Mouse (Mus musculus) macrophage (primary cell): Measurements from ENCODE around the gene Dph7. TPM values are rescaled to one million over a fixed set of nuclear protein-coding genes. Genes with fewer than 3 reads are reported as not detected.

Experiments
- H3K27ac ChIP-seq: fragments of 350-480 bp; formaldehyde crosslinking; 2 replicates; pipeline ENCODE4 v1.9.0; 2021
- H3K36me3 ChIP-seq: fragments of 350-480 bp; formaldehyde crosslinking; 2 replicates; pipeline ENCODE4 v1.9.0; 2021; ENCODE audit errors: inconsistent target
- H3K4me3 ChIP-seq: fragments of 350-480 bp; formaldehyde crosslinking; 2 replicates; pipeline ENCODE4 v1.9.0; 2021; ENCODE audit errors: inconsistent target
- H3K79me2 ChIP-seq: fragments of 350-480 bp; formaldehyde crosslinking; 2 replicates; pipeline ENCODE4 v1.9.0; 2021; ENCODE audit errors: inconsistent target
- WGBS: methylation state at CpG from one replicate; pipeline ENCODE4 v1.1.7; 2026; ENCODE audit warnings: inconsistent platforms; ENCODE audit not compliant: missing documents; 5-methylcytosine and 5-hydroxymethylcytosine counted together
- polyA plus RNA-seq: library from polyadenylated mRNA; stranded (reverse); fragments of 250-400 nt; gene quantifications from 3 replicates; pipeline ENCODE4 v1.2.4, GENCODE M21; 2018; ENCODE audit warnings: inconsistent platforms
- total RNA-seq, 78 experiments: library from RNA; depleted of rRNA; stranded (reverse); fragments of 250-400 nt; gene quantifications; 1 replicate in 9 of 78; 2 replicates in 24 of 78; 3 replicates in 43 of 78; 4 replicates in 2 of 78; pipeline ENCODE4 v1.2.4; 2018; ENCODE audit warnings: inconsistent platforms in 56 of 78

The Dph7 gene
- 10 to 100 TPM in 9 of 26 experiments, 1 to 10 TPM in 15, under 1 TPM in 2; 0.76 to 16.7 (median 6.5) TPM for total RNA-seq (2018; cell fraction: chromatin; rRNA removed)
- 1 to 10 TPM; 1.5 to 9.4 (median 5.9) TPM for total RNA-seq (2018; cell fraction: cytosol; rRNA removed)
- 10 to 100 TPM in 5 of 26 experiments, 1 to 10 TPM in 19, under 1 TPM in 2; 0.48 to 16.7 (median 3.5) TPM for total RNA-seq (2018; cell fraction: nucleus; rRNA removed)
- polyA plus RNA-seq = 5.7 to 9.6 TPM (median 7.8 TPM) in 3 replicates

- under 1% methylated on average over 28 of the region's 28 CpGs for WGBS
- H3K36me3 ChIP-seq = peaks cover 14% of the 10 kb centered on the region; the same call in 1 of the 2 replicates
- H3K79me2 ChIP-seq = peaks cover 12% of the 10 kb centered on the region
- H3K27ac ChIP-seq = peak within 1 kb of the TSS; percentile 44
- H3K4me3 ChIP-seq = peak within 1 kb of the TSS; percentile 93
Measured at GRCm38 (mm10) chr2:24962304-24963000, at the start of gene Dph7. TSS of gene Dph7 (plus strand) at chr2:24962400.

DNA sequence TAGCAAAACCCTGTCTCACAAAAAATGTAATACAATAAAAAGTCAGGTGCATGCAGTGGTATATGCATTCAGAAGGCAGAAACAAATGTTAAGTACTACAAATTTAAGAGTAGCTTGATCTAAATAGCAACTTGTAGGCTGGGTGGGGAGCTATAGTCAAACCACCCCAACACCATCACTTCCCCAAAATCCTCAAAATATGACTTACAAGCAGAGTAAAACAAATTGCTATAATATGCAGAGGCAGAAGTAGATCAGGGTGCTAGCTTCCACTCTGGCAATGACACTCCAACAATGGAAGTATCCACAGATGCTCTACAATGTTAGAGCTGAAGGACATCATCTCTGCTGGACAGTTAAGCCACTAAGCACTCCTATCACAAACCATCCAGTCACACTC lies 49.6 kb upstream of the Dph7 start:
- no peaks in the 10 kb centered on the region for H3K36me3 ChIP-seq
- no peak overlapping the region for H3K4me3 ChIP-seq
- no peak overlapping the region for H3K27ac ChIP-seq
- H3K79me2 ChIP-seq = peaks cover 100% of the 10 kb centered on the region

- peaks cover 92% of the 10 kb centered on the region for H3K79me2 ChIP-seq
Measured at GRCm38 (mm10) chr2:24914762-24915161, 47.4 kb upstream of the Dph7 start.

GRCm38 (mm10) chr2:24918930-24919838 lies 43.0 kb upstream of the Dph7 start, which contains the start of gene Ehmt1:
TSS of gene Ehmt1 (minus strand) at chr2:24919614.
- H3K79me2 ChIP-seq = peaks cover 47% of the 10 kb centered on the region
- 1% methylated on average over 104 of the region's 112 CpGs for WGBS
- peak within 1 kb of the TSS; percentile 42 for H3K27ac ChIP-seq

More at GRCm38 (mm10) chr2:24914762-24915161, 47.4 kb upstream of the Dph7 start:
- Histone ChIP-seq H3K27ac (no peak overlapping the region), H3K36me3 (no peaks in the 10 kb centered on the region), H3K4me3 (no peak overlapping the region)
- 95% methylated on average over 3 of the region's 3 CpGs for WGBS

GRCm38 (mm10) chr2:24919839-24920175 lies 42.4 kb upstream of the Dph7 start:
- H3K36me3 ChIP-seq = peaks cover 2% of the 10 kb centered on the region; the same call in 1 of the 2 replicates
- H3K4me3 ChIP-seq = peak overlapping the region; percentile 66
- WGBS = 8% methylated on average over 8 of the region's 8 CpGs
- H3K27ac ChIP-seq = peak overlapping the region; percentile 38
- H3K79me2 ChIP-seq = peaks cover 41% of the 10 kb centered on the region

More at GRCm38 (mm10) chr2:24918930-24919838, 43.0 kb upstream of the Dph7 start, which contains the start of gene Ehmt1:
- Histone ChIP-seq H3K4me3 (peak within 1 kb of the TSS; percentile 84), H3K36me3 (no peaks in the 10 kb centered on the region)

- Histone ChIP-seq H3K27ac (no peak overlapping the region), H3K79me2 (peaks cover 14% of the 10 kb centered on the region), H3K4me3 (no peak overlapping the region), H3K36me3 (peaks cover 19% of the 10 kb centered on the region; the same call in 1 of the 2 replicates)
- 73% methylated on average over 2 of the region's 2 CpGs for WGBS
Measured at GRCm38 (mm10) chr2:24923561-24923960, 38.6 kb upstream of the Dph7 start.

DNA sequence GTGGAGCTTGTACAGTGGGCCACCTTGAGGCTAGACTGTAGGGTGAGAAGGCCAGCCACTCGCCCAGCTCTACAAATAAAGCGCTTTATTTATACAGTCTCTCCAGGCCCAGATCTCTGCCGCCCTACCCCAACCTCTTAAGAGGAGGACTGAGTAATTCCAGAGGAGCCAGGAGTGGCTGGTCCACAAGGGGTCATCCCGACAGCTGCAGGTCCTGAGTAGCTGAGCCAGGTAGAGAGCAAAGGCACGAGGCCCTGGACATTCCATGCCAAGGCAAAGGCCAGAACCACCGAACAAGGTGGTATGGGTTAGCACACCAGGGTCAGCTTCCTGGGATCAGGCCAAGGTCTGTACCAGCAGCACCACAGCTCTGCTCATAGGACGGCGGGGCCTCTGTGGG lies 36.9 kb upstream of the Dph7 start:
- WGBS = 89% methylated on average over 7 of the region's 8 CpGs

DNA sequence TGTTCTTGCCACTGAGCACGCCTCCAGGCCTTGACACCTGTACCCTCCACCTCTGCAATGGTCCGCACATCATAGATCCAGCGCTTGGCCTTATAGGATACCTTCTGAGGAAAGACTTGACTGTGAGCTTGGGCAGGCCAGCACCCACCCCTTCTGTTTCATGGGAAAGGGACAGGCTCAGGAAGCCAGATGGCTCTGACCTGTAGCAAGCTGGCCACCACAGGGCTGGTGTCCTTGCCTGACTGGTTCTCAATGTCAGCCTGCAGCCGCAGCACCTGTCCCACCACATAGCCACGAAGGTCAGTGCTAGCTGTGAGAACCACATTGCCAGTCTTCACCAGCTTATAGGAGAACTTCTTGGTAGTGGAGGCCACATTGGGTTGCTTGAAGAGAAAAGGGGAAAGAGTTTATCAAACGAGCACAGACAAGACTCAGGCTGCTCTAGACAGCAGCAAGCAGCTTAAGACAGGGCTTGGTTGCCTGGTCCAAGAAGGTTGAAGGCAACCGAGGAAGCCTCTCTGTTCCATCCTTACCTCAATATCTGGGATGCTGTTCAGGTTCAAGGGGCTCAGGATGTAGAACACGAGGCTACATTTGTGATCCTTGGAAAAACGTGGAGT lies 35.7 kb upstream of the Dph7 start:
- H3K79me2 ChIP-seq = peaks cover 40% of the 10 kb centered on the region
- H3K4me3 ChIP-seq = no peak overlapping the region
- WGBS = 85% methylated on average over 9 of the region's 9 CpGs
- H3K36me3 ChIP-seq = peaks cover 19% of the 10 kb centered on the region; the same call in 1 of the 2 replicates
- H3K27ac ChIP-seq = no peak overlapping the region

More for the DNA sequence above, 36.9 kb upstream of the Dph7 start:
- peaks cover 19% of the 10 kb centered on the region; the same call in 1 of the 2 replicates for H3K36me3 ChIP-seq
- H3K4me3 ChIP-seq = no peak overlapping the region
- peaks cover 28% of the 10 kb centered on the region for H3K79me2 ChIP-seq
- no peak overlapping the region for H3K27ac ChIP-seq

DNA sequence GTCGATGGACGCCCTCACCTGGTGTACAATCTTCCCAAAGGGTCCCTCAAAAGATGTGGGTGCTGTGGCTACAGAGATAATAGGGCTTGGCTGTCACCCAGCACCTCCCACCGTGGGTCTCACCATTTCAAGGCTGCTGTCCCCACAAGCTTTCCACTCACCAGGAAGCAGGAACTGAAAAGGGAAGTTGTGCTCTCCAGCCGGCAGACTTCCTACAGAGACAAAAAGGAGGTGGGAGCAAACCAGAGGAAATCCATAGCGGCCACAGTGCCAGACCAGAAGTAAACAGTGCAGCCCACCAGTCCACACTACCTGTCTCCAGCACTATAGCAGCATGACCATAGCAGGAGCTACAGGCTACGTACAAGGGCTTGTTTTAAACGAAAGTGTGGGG lies 35.2 kb upstream of the Dph7 start:
- 44% methylated on average over 7 of the region's 7 CpGs for WGBS
- H3K27ac ChIP-seq = peak overlapping the region; percentile 8; the same call in 1 of the 2 replicates
- peaks cover 19% of the 10 kb centered on the region; the same call in 1 of the 2 replicates for H3K36me3 ChIP-seq
- H3K79me2 ChIP-seq = peaks cover 45% of the 10 kb centered on the region
- no peak overlapping the region for H3K4me3 ChIP-seq

DNA sequence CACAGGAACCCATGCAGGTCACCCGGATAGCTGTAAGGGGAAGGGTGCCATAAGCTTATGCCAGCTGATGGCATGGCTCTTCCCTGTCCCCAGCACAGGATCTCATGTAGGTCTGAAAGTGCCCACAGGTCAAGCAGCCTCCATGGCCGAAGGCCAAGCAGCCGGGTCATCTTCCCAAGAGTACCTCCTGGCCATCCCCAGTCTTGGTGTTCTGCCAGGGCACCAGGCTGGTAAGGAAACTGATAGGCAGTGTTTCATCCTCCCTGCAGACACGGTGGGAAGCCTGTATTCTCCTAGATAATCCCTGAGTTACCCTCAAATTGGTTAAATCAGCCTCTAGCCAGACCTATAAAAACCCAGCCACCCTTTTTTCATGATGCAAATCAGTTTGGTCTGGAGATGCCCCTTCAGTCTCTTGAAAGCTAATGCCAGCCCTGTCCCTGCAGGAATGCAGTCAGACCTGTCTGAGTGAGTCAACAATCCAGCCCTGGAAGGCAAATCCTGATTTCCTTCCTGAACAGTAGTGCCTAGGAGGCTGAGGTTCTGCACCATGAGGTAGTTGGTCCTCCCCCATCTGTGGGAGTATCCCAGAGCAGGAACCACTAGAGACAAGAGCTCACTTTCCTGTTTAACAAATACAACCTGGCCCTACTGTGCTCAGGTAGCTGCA lies 34.3 kb upstream of the Dph7 start:
- H3K27ac ChIP-seq = no peak overlapping the region
- WGBS = 90% methylated on average over 4 of the region's 4 CpGs
- H3K79me2 ChIP-seq = peaks cover 55% of the 10 kb centered on the region
- H3K4me3 ChIP-seq = no peak overlapping the region
- H3K36me3 ChIP-seq = peaks cover 19% of the 10 kb centered on the region; the same call in 1 of the 2 replicates

GRCm38 (mm10) chr2:24929119-24929518 lies 33.1 kb upstream of the Dph7 start:
- peaks cover 66% of the 10 kb centered on the region for H3K79me2 ChIP-seq
- peaks cover 19% of the 10 kb centered on the region; the same call in 1 of the 2 replicates for H3K36me3 ChIP-seq
- no peak overlapping the region for H3K4me3 ChIP-seq
- no peak overlapping the region for H3K27ac ChIP-seq
- WGBS = 91% methylated on average over 2 of the region's 2 CpGs

GRCm38 (mm10) chr2:24929593-24929992 lies 32.6 kb upstream of the Dph7 start:
- Histone ChIP-seq H3K27ac (no peak overlapping the region), H3K79me2 (peaks cover 71% of the 10 kb centered on the region), H3K4me3 (no peak overlapping the region), H3K36me3 (peaks cover 19% of the 10 kb centered on the region; the same call in 1 of the 2 replicates)
- WGBS = 100% methylated on average over 5 of the region's 5 CpGs

DNA sequence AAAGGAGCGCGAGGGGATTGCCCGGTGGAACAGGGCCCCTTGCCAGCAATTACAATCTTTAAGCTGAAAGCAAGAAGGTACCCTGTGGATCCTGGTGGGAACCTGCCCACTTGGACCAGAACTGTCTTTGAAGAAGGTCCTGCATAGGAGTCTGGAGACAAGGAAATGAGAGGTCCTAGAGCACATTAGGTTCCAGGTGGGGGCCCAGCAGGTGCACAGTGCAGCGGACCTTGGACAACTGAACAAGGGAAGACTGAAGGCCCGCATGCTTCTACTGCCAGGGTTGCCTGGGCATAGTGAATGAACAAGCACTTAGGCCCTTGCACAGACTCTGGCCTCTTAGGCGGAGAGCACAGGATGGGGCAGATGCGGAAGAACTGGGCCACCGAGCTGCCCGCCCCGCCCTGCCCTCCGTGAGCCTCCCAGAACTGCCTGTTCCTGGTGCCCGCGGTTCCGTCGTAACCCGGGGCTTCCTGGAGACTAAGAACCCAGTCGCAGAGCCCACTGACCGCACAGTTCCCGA lies 27.7 kb upstream of the Dph7 start:
- Histone ChIP-seq H3K36me3 (no peaks in the 10 kb centered on the region), H3K4me3 (peak overlapping the region; percentile 83), H3K79me2 (peaks cover 53% of the 10 kb centered on the region), H3K27ac (peak overlapping the region; percentile 60)
- 2% methylated on average over 18 of the region's 19 CpGs for whole genome bisulfite sequencing
